Mouse (Mus musculus) cerebral cortex, adult 2 months (tissue): ENCODE measurements around the gene Pnck.

Source experiments
- WGBS: fragments of 180-500 bp; shearing (Covaris S2); methylation state at CpG from one replicate; pipeline ENCODE4 v1.1.7; 2018; 5-methylcytosine and 5-hydroxymethylcytosine counted together

Gene Pnck

DNA sequence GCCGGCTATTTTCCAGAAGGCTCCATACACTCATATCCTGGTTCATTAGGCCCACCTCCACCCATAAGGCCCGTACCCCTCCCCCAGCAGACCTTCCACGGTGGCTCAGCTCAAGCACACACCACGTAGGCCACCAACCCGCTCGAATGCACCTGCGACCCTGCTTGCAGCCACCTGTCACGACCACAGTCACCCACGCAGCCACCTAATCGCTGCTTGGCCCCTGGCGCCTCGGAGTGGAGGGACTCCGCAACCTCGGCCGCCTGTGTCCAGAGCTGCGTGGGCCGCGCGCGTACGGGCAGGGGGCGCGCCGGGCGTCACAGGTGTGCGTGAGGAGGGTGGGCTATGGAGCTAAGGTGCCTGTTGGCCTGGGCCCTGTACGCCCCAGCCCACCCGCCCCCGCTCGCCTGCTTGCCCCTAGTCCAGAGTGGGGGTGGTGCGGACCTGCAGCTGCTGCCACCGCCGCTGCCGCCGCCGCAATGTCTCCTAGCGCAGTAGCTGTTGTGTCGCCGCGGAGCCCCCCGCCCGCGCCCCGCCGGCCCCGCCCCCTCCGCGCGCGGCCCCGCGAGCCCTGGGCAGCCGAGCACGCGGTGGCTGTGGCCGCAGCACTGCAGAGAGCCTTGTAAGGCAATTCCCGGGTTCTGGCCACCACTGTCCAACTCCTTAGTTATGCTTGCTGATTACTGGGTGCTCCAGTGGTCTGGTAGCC, at the start of gene Pnck:
Pnck (minus strand) TSS at position 543 of the 709 bp plus-strand sequence.
- WGBS: 9% methylated on average over 23 of the region's 57 CpGs

DNA sequence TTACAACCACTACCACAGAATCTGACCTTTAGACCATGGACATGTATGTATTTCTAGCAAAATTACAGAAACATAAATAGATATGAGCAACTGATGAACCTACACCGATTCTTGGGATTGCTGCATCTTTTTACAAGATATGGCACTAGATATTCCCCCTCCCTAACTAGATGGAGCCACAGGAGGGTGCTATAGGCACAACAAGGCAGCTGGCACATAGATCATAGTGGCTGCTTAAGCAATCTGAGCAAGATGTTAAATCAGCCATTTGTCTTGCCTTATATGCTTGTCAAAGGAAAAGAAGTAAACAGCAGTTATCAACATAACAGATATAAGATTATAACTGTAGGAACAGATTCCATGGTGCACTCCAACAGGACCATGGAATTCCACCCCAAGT, 40.6 kb upstream of the Pnck start:
- 54% methylated on average over 1 of the region's 1 CpGs for WGBS

DNA sequence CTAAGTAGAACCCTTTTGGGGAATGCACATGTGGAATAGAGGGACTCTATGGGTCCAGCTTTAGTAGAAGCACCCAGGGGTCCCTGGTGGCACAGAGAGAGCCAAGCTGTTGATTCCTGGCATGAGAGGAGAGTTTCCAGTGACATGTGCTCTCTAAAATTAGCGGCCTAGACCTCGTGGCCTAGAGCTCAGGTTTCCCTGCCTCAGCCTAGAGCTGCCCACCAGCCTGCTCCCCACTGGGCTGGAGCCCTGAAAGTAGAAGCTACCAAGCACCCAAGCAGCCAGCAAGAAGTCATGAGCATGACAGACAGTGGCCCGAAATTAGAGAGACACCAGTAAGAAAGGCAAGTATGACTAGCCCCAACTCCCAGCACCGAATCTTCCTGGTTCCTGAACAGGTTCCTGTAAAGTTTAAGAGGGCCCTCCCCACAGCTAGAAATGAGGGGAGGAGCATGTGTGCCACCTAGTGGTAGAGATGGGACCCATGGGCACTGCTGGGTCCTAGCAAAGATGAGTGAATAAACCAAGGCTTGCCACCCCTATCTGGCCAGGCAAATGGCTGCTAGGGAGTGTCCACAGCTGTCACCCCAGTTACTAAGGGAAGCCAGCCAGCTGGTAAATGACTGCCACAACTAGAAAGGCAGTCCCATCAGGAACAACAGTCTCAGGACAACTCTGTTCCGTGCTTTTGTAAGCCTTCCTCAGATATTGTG, 31.2 kb upstream of the Pnck start:
- WGBS: 71% methylated on average over 5 of the region's 5 CpGs

DNA sequence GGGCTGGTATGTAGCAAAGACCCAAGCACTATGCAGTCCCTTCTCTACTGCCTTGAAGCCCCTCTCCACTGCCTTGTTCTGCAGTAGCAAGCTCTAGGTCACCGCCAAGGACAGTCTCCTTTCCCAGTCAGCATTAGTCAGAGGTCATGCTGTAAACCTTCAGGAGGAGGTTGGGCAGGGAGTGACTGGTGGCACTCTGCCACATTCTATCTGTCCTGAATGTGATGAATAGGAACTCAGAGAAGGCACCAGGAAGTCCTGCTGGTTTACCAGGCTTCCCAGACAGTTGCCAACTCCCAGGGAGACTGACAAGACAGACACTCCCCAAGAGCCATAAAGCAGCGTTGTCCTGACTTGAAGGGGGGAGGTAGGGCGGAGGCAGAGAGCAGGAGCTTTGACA, 25.7 kb upstream of the Pnck start:
- WGBS: 65% methylated on average over 3 of the region's 3 CpGs

DNA sequence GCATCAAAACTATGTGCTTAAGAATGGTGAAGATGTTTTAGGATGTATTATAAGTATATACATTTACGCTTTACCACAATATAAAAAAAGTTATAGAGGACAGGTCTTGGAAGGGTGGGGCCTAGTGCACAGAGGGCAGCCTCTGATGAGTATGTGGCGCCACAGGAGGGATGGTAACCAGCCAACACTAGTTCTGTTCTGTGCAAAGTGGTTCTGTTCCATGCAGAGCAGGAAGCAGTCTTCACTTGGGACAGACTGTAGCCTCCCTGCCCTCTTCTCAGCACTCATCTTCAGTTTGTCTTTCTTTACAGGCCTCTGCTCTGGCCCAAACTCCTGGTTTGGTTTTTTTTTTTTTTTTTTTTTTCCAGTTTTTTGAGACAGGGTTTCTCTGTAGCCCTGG, 24.2 kb upstream of the Pnck start:
- WGBS: 96% methylated on average over 2 of the region's 2 CpGs

DNA sequence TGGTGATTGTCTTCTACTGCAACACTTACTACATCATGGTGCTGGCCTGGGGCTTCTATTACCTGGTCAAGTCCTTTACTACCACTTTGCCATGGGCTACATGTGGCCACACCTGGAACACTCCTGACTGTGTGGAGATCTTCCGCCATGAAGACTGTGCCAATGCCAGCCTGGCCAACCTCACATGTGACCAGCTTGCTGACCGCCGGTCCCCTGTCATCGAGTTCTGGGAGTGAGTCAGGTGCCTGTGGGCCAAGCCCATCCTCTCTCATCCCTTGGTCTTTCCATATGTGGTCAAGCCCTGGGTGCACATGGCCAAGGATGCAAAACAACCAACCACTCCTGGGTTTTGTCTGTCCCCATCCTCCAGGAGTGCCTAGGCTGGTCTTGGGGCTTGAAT, 16.8 kb upstream of the Pnck start:
- WGBS: 84% methylated on average over 4 of the region's 4 CpGs

DNA sequence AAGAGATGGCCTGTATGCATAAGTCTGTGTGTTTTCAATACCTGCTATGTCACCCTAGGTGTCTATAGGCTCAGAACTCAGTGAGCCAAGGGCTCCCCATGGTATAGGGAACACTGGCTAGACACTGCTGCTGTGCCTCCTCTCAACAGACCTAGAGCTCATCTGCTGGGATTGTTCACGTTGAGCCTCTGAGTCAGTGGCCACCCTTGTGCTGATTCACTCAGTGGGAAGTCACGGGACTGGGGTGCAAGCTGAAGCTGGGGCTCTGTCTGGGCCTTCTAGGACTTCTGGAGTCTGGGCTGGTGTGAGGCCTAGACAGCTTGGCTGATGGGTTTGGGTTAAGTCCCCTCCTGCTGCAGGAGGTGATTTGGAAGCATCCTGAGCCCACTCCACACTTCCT, 15.3 kb upstream of the Pnck start:
- 18% methylated on average over 2 of the region's 2 CpGs for WGBS

DNA sequence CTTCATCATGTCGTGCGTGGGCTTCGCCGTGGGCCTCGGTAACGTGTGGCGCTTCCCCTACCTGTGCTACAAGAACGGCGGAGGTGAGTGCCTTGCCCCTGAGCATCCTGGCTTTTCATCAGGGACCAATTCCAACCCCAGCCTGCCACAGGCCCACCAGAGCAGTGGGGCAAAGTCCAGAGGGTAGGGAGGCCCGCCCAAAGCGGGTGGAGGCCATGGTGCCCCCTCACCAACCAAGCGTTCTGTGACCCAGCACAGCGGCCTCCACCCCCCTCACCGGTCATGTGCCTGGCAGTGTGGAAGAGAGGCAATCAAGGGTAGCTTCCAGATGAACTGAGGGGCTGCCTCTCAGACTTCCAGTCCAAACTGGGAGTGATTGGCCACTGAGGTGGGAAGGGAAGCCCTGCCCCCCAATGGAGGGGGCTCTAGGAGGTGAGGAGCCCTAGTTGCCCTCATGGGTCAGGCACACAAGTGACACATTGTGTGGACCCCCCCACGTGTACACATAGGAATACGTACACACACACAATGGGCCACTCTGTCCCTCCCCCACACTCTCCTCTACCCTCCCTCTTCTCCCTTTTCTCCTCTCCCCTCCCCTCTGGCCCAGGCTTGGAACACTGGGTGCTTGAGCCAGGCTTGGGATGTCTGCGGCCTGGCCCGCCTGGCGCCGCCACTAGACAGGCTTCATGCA, 14.2 kb upstream of the Pnck start:
- WGBS: 13% methylated on average over 20 of the region's 20 CpGs

DNA sequence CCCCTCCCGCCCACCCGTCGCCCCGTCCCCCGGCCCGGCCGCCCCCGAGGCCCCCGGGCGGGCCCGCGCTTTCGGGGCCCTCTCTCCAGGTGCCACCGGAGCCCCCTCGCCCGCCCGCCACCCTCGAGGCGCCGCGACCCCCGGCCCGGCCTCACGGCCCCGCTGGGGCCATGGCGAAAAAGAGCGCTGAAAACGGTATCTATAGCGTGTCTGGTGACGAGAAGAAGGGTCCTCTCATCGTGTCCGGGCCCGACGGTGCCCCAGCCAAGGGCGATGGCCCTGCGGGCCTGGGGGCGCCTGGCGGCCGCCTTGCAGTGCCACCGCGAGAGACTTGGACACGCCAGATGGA, 13.7 kb upstream of the Pnck start:
- WGBS: 20% methylated on average over 23 of the region's 42 CpGs

DNA sequence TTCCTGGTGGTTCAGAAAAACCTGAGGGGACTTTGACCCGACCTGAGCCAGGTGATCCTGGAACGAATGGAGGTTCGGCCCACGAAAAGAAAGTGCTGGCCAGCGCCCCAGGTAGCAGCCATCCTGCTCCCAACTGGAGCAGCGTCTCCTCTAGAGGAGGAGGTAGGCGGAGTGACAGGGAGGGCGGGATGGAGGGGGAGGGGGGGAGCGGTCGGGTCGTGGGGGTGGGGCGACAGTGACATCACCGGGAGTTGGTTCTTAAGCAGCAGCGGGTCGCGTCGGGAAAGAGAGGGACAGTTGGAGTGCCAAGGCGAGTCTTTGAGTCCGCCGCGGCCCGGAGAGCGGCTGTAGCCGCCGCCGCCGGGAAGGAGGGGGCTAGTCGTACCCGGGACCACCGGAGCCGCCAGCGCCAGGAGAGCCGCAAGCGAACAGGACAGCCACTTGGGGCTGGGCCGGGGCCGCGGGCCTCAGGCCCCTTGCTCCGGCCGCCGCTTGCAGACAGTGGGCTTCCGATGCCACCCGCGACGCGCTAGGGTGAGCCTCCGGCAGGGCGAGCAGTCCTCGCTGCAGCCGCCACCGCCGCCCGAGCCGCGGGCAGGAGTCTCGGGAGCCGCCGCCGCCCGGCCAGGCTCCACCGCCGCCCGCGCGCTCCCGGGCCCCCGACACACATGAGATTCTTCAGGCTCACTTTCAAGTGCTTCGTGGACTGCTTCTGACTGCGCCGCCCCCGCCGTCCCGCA, 13.1 kb upstream of the Pnck start, which contains the start of gene Slc6a8:
Slc6a8 (plus strand) TSS at position 272 of the 740 bp plus-strand sequence.
- 1% methylated on average over 37 of the region's 72 CpGs for WGBS

DNA sequence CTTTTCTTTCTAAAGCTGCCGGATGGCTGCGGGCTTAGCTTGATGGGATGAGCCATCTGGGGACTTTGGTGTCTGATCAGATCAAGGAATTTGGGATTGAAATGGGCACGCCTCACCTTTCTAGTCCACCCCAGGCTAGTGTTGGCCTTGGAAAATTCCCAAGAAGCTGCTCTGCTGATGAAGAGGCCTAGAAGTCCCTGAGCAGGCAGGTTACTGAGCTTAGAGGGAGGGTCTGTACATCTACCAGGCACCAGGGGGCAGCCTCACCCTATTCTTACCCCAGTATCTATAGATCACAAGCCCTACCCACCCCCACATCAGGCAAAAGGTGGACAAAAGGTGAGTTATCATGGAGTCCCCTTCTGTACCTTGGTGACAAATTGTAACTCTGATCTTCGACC, 12.1 kb upstream of the Pnck start:
- 57% methylated on average over 4 of the region's 4 CpGs for WGBS

DNA sequence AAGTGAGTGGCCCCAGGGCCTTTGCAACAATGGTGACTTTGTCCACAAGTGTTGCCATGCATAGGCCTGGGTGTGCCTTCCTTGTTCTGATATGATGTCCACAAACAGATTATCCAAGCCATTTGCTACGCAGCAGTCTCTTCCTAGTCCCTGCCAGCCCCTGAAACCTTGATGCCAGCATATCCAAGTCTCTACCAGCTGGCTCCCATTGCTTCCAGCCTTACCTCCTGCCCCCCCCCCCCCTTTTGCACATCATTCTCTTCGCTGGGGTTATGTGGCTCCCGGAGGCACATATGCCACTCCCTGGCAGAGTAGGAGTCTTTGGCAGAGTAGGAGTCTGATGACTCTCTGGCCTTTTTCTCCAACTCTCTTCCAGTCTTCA, 358 bp upstream of the Pnck start:
- WGBS: 10% methylated on average over 3 of the region's 3 CpGs

DNA sequence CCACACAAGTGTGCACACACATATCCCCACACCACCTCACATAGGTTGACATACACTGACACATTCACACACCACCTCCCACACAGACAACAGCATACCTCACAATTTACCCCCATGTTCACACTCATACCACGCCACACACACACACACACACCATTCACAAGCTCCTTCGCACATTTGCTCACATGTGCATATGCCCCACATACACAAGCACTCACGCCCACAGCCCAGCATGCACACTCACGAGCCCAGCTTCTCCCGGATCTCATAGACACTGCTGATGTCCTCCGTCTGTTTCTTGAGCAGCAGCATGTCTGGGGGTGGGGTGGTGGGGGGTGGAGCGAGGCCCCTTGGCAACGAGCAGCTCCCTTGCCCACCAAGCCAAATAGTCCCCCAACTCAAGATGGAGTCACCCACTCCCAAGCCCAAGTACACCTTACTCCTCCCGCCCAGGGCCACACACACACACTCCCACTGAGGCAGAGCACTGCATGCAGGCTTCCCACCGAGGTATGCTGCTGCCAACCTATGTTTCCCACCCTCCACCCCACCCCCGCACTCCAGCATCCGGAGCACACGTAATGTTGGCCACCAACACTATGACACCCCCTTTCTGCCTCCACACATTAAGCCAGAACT, 862 bp downstream of the Pnck start:
- WGBS: 28% methylated on average over 13 of the region's 13 CpGs

DNA sequence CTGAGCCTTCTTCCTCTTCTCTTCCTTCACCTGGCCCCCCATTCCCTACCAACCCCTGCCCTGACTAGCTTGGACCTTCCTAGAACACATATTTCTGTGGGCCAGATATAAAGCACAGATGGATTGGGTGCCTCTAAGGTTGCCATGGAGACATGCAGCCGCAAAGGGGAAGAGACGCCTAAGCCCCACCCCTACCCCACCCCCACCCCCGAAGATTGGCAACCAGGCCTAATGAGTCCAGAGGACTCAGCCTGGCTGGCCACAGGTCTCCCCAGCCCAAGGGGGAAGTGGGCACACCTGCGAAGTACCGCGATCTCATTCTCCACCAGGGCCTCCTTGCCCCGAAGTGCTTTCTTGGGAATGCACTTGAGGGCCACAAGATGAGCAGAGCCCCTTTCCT, 1.5 kb downstream of the Pnck start:
- 28% methylated on average over 7 of the region's 7 CpGs for WGBS

DNA sequence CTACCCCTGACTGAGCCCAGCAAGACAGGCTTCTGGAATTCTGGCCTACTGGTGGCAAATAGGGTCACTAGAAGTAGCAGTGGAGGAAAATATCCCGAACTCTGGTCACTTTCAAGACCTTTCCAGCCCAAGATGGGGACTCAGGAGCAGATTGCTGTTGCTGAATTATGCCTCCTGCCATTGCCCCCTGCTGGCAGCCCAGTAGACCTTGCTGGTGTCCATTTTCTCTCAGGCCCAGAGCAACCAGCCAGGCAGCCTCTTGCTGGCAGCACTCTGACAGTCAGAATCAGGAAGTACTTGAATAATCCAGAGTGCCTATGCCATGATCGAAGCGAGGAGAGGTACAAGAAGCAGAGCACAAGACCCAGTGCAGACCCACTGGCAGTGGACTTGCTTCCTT, 4.4 kb downstream of the Pnck start:
- WGBS: 67% methylated on average over 3 of the region's 3 CpGs

DNA sequence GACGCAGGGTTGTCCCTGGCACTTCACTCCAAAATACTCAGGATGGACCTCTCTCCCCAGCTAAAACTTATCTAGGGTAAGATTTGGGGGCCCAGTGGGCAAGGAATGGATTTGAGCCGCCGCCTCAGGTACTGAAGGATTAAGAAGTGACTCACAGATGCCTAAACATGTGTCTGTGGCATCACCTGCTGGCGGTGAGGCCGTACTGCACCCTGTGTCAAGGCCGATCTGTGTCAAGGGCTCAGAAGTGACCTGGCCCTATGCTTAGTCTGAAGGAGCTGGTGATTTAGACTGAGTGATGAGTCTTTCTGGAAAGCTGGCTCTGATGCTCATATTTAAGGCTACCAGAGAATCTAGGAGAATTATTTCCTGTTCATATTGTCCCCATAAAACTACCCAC, 5.7 kb downstream of the Pnck start:
- 17% methylated on average over 6 of the region's 6 CpGs for WGBS

DNA sequence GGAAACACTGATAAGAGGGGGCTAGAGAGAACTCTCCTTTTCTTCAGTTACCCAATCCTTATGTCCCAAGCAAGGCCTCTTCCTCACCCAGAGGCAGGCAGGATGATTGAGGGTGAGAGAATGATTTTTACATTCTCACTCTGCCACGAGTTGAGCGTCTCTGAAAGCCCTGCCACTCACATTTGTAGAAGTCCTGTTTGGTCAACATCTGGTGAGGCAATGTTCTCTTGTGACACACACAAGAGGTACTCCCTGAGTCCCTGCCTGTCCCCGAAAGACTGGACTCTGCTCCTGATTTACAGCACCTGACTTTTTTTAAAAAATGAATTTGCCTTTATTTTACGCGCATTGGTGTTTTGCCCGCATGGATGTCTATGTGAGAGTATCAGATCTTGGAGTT, 6.5 kb downstream of the Pnck start:
- 89% methylated on average over 6 of the region's 6 CpGs for WGBS

DNA sequence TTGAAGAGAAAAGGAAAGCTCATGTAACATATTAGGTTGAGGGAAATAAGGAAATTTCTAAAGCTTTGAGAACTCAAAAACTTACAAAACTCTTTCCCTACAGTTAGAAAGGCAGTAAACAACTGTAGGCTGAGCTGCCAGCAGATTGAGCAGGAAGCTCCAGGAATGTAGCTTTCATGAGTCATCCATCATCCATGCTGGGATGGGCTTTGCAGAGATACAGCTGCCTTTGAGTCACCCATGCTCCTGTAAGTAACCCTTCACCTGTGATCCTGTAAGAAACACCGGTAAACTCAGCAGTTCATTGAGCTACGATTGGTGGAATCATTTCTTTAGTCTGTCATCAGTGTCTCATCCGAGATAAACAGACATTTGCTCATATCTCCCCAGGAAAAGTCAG, 9.0 kb downstream of the Pnck start:
- 76% methylated on average over 3 of the region's 3 CpGs for WGBS

DNA sequence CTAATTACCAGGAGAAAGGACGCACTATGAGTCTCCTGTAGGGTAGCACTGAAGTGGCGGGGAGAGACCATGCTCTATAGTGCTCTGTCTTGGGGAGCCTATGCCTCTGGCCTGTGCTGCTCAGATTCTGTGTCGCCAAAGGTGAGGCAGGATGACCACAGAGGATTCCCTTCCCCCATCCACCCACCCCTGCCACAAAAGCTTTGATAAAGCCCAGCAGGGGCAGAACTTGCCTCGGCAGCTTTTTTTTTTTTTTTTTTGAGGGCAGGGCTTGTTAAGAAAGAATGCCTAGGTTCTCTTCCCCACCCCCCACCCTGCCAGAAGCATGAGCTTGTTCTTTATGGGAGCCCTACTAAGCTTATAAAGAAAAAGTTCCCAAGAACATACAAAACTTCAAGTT, 14.8 kb downstream of the Pnck start:
- 90% methylated on average over 3 of the region's 4 CpGs for WGBS

DNA sequence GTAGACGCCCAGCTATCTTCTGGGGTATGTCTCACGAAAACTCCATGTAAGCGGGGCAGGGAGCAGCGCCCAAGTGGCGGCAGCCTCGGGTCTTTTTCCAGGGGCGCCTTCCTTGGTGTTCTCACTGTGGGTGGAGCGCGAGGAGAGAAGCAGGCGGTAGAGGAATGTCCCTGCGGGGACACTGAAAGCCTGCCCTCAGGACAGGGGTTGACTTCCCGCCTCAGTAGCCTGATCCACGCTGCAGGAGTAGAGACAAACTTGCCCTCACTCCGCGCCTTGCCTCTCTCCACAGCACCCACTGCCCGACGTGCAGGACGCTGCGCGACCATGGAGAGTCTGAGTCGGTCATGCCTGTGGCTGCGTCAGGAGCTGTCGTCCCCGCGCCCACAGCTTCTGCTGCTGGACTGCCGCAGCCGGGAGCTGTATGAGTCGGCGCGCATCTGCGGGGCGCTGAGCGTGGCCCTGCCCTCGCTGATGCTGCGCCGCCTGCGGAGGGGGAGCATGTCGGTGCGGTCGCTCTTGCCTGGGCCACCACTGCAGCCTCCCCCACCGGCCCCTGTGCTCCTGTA, 19.9 kb downstream of the Pnck start:
- WGBS: 6% methylated on average over 39 of the region's 41 CpGs

DNA sequence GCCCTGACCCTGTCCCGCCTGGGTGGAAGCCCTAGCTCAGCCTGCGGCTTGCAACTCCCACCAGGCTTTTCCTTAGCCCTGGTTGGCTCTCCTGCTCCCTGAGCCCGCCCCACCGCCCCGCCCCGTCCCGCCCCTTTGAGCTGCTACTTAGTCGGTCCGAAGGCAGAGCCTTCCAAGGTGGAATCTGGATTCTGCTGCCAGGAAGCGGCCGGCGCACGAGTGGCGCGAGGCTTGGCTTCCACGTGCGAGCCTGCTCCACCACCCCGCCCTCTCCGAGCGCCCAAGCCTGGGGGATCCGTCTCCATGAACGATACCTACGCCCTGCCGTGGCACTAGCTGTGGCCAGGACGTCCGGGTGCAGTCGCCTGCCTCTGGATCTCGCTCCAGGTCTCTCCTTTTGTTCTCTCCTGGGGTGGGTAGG, 20.7 kb downstream of the Pnck start, which contains the start of gene Dusp9:
Dusp9 (plus strand) TSS at position 165 of the 421 bp plus-strand sequence.
- 6% methylated on average over 28 of the region's 28 CpGs for WGBS
